Mouse (Mus musculus) heart, adult 18-20 months (tissue): ENCODE data around the gene Pigx. TPM values are rescaled to one million over a fixed set of nuclear protein-coding genes. Genes with fewer than 3 reads are reported as not detected.

Source experiments
- DNase-seq, 2 experiments: peaks; one replicate each; pipeline ENCODE4 v3.0.0; 2021 to 2022; ENCODE audit warnings: mixed read lengths in 1 of 2
- long read RNA-seq, 2 experiments: library from polyadenylated mRNA; stranded (forward); transcript quantifications; one replicate each; pipeline ENCODE4 v2.0.0; 2021
- total RNA-seq, 2 experiments: library from RNA; stranded (reverse); gene quantifications; 2 replicates each; pipeline ENCODE4 v1.2.3; 2021

Pigx gene
- total RNA-seq = 10 to 100 TPM; 16.7 to 16.9 TPM
- long read RNA-seq, experiment 1, transcript Pigx-201 (6 exons, 993 nt) = major isoform, 14 of 20 reads
- long read RNA-seq, experiment 1, partial matches to known transcripts = 0 of 20 reads
- long read RNA-seq, experiment 1, other reads (novel, unspliced or antisense) = 2 of 20 reads
- long read RNA-seq, experiment 2, transcript Pigx-201 (6 exons, 993 nt) = major isoform, 8 of 16 reads
- long read RNA-seq, experiment 2, partial matches to known transcripts = 0 of 16 reads
- long read RNA-seq, experiment 2, other reads (novel, unspliced or antisense) = 2 of 16 reads

GRCm38 (mm10) chr16:32099638-32100150, at the start of gene Pigx, which contains the start of gene Cep19:
Gene Pigx, minus strand, starts transcription at chr16:32099740.
Gene Cep19, plus strand, starts transcription at chr16:32099800.
- DNase-seq = peak; percentile 94 to 95

GRCm38 (mm10) chr16:32147589-32148207, 48.2 kb upstream of the Pigx start:
- DNase-seq = no peak

- no peak for DNase-seq
Observed at GRCm38 (mm10) chr16:32144592-32144991, 45.1 kb upstream of the Pigx start.

- DNase-seq = no peak
Observed at GRCm38 (mm10) chr16:32143766-32144165, 44.2 kb upstream of the Pigx start.

- DNase-seq = no peak
Observed at GRCm38 (mm10) chr16:32138954-32139353, 39.4 kb upstream of the Pigx start.

- DNase-seq = no peak
Observed at GRCm38 (mm10) chr16:32135842-32136357, 36.4 kb upstream of the Pigx start.

GRCm38 (mm10) chr16:32133148-32133547, 33.6 kb upstream of the Pigx start:
- DNase-seq = no peak

GRCm38 (mm10) chr16:32130190-32130826, 30.8 kb upstream of the Pigx start:
- peak; percentile 61 to 82 for DNase-seq

GRCm38 (mm10) chr16:32129449-32130189, 30.1 kb upstream of the Pigx start:
- no peak for DNase-seq

GRCm38 (mm10) chr16:32127046-32127445, 27.5 kb upstream of the Pigx start:
- no peak for DNase-seq

GRCm38 (mm10) chr16:32125364-32125763, 25.8 kb upstream of the Pigx start:
- DNase-seq = no peak

GRCm38 (mm10) chr16:32124444-32125335, 25.1 kb upstream of the Pigx start:
- peak; percentile 30 to 35 for DNase-seq

- DNase-seq = no peak
Observed at GRCm38 (mm10) chr16:32124020-32124419, 24.5 kb upstream of the Pigx start.

GRCm38 (mm10) chr16:32120454-32120853, 20.9 kb upstream of the Pigx start:
- DNase-seq = no peak

GRCm38 (mm10) chr16:32116186-32116585, 16.6 kb upstream of the Pigx start:
- DNase-seq = no peak

GRCm38 (mm10) chr16:32115781-32116180, 16.2 kb upstream of the Pigx start:
- DNase-seq = no peak

- DNase-seq = peak; percentile 82 to 95
Observed at GRCm38 (mm10) chr16:32114968-32115695, 15.6 kb upstream of the Pigx start.

- DNase-seq = no peak
Observed at GRCm38 (mm10) chr16:32114406-32114805, 14.9 kb upstream of the Pigx start.

- peak; percentile 71 to 85 for DNase-seq
Observed at GRCm38 (mm10) chr16:32113541-32114218, 14.1 kb upstream of the Pigx start.
